Mouse (Mus musculus) CH12.LX (cell line): Measurements from ENCODE around the gene Tymp.

ENCODE experiments used
- CHD1 ChIP-seq: IDR thresholded peaks from 2 replicates; pipeline ENCODE4 v1.6.1; 2012; ENCODE audit warnings: low read depth, low read length, improper control_type of control experiment, inconsistent platforms
- CTCF ChIP-seq, 2 experiments: IDR thresholded peaks in 1 of 2; conservative IDR thresholded peaks in 1 of 2; 2 replicates each; pipeline ENCODE4 v1.5.1; 2011 to 2012; ENCODE audit warnings: low read depth in 2 of 2, low read length in 2 of 2, improper control_type of control experiment in 1 of 2, inconsistent platforms in 1 of 2, mild to moderate bottlenecking in 1 of 2, moderate library complexity in 1 of 2
- EP300 ChIP-seq: IDR thresholded peaks from 2 replicates; pipeline ENCODE4 v1.6.1; 2011; ENCODE audit warnings: low read length, improper control_type of control experiment
- POLR2A ChIP-seq: IDR thresholded peaks from 2 replicates; pipeline ENCODE4 v1.6.1; 2011; ENCODE audit warnings: low read depth, mild to moderate bottlenecking, improper control_type of control experiment, low read length

GRCm38 (mm10) chr15:89374801-89375534 is 1.9 kb downstream of the Tymp start:
- TF ChIP-seq CHD1 (no peak), POLR2A (no peak), CTCF (conservative IDR thresholded peaks at IDR 0.05 in 1 of 2, IDR thresholded peaks at IDR 0.05 in 1 of 2; ENCODE audit: low read depth in 2 of 2, low read length in 2 of 2) (no peak), EP300 (no peak)
